Mouse (Mus musculus): ENCODE measurements around the gene Nup205.

- TF ChIP-seq MAFK (IDR thresholded peaks at IDR 0.05; ENCODE audit: insufficient read depth, low read depth, low read length) (no peak), CHD2 (IDR thresholded peaks at IDR 0.05; ENCODE audit: low read depth, low read length) (no peak), ZNF384 (IDR thresholded peaks at IDR 0.05; ENCODE audit: low read depth, low read length) (no peak), ZC3H11A (IDR thresholded peaks at IDR 0.05; ENCODE audit: borderline replicate concordance, low read depth, low read length) (no peak), HCFC1 (IDR thresholded peaks at IDR 0.05; ENCODE audit: borderline replicate concordance, insufficient read depth, low read length) (no peak)
These were observed 66.0 kb downstream of the Nup205 start for GRCm38 (mm10) chr6:35243252-35243651.

All from ES-E14 (cell line).